Mouse (Mus musculus): ENCODE data around the gene Pou2af1. TPM values are rescaled to one million over a fixed set of nuclear protein-coding genes. Genes with fewer than 3 reads are reported as not detected.

Gene Pou2af1
- 13.0 TPM for polyA plus RNA-seq (2017; shearing (Covaris generic))

DNA sequence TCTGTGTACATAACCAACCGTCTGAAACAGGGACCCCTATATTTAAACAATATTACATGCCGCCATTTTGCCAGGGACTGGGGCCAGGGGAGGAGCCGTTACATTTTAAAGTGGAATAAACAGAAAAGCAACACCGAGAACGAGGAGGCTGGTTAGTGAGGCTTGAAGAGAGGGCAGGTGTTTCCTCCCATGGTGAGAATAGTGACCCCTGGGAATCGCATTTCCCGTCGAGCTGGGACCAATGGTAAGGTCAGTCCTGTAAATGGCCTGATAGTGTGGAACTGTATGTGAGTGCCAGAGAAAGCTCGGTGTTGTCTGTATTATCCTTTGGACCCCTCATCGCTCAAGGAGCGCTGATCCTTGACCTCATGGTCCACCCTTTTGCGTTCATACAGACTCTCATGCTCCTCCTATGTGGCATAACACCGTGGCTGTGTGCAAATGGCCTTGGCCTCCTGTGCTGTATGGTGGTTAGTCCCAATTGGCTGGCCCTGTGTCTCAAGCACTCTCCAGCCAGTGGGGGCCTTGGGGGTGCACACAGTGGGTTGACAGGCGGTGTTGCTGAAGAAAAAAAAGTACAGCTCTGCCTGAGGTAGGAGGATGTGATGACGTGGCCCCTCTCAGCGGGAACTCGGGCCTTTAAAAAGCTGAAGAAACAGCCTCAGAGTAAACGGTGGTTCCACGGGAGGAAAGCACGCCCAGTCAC lies at the start of gene Pou2af1:
Pou2af1 (plus strand) TSS at position 686 of the 706 bp plus-strand sequence.

DNA sequence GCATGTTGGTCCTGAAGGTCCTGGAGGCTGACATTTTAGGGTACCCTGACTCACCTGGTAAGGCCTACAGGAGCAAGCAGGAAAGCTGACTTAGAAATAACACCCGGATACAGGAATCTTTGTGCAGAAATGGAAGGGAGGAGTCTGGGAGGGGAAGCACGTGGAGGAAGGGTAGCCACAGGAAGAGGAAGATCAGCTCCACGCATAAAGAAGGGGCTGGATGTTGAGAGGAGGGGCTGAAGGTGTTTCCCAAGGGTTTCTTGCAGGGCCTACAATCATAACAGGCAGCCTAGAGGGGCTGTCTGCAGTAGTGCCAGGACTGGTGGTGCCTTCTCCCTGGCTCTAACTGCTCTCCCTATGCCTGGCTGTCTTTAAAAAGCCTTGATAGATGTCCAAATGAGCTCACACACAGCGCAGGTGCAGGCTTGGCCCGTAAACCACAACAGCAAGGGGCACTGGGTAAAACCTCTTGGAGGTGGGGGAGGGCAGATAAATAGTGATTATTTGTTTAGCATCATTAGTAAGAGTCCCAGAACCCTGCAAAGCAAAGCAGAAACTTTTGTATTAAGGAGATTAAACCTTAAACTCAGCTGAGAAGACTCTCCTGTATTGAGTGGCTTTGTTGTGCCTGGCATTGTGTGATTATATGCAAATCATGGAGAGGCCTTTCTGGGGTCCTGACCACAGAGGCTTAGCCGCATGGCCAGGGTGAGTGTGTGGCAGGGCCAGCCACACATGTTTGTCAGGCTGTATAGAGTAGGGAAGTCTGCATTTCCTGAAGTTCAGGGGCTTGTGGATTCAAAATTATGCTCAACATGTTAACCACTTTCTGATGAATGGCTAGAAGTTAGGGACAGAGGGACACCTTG lies 48.0 kb upstream of the Pou2af1 start, which contains the start of gene Gm32742:
Gm32742 (minus strand) TSS at position 206 of the 869 bp plus-strand sequence.

DNA sequence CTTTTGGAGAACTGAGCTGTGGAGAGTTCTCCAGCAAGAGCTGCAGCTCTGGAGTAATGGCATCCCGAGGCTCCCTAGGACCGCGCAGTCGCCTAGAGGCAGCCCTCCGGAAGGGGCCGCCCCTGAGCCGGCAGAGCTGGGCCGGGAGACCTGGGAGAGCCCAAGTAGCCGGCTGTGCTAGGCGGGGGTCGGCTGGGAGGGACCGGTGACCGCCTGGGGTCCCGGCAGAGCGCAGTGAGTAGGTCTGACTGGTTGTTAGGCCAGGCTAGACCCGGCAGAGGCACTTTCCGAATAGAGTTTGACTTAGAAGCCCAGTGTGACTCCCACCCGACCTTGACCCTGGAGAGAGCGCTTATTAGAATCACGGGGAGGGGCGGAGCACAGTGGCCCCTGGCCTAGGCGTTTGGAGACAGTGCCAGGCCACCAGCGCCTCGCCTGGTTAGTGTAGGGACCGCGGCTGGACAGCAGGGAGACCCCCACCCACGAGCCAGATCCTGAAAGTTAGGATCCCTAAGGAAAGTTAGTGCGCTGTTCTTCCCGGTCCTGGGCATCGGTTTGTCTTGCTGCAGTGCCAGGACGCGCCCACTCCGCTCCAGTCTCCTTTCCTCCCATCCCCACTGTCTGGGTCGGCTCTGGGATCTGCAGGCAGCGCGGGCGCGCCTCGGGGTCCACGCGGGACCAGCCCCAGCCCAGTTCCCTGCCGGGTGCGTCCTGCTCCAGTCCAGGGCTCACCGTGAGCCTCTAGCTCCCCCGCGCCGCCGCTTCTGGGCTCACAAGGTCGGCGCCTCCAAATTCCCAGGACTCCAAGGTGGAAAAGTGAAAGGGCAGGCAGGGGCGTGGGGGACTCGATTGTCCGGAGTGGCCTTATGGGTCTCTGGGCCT lies 65.2 kb downstream of the Pou2af1 start, which contains the start of gene Colca2:
Colca2 (minus strand) TSS at position 70 of the 882 bp plus-strand sequence.

Other genes with a start within 250 kb of the Pou2af1 start
- gene Sik2, start 204.6 kb upstream of the Pou2af1 start, polyA plus RNA-seq (2017; shearing (Covaris generic)), result 64.1 TPM
- gene Btg4, start 152.8 kb upstream of the Pou2af1 start, polyA plus RNA-seq (2017; shearing (Covaris generic)), result not detected
- not detected for gene Layn, start 136.6 kb upstream of the Pou2af1 start, polyA plus RNA-seq (2017; shearing (Covaris generic))
- gene 4833427G06Rik, start 111.6 kb upstream of the Pou2af1 start, polyA plus RNA-seq (2017; shearing (Covaris generic)), result not detected
- not detected for gene Gm32742, start 48.2 kb upstream of the Pou2af1 start, polyA plus RNA-seq (2017; shearing (Covaris generic))
- not detected for gene Colca2, start 64.9 kb downstream of the Pou2af1 start, polyA plus RNA-seq (2017; shearing (Covaris generic))
- gene 1810046K07Rik, start 115.2 kb downstream of the Pou2af1 start, polyA plus RNA-seq (2017; shearing (Covaris generic)), result not detected